Mouse (Mus musculus): ENCODE data around the gene Nadk2. TPM values are rescaled to one million over a fixed set of nuclear protein-coding genes. Genes with fewer than 3 reads are reported as not detected.

Gene Nadk2
- total and polyA plus RNA-seq, 2 experiments from 2014 or later = 28.9 to 33.7 TPM

GRCm38 (mm10) chr15:9093598-9094365, 22.7 kb downstream of the Nadk2 start:
- no peak for TF ChIP-seq CTCF (IDR thresholded peaks at IDR 0.05)
- Histone ChIP-seq H3K27ac (ENCODE audit: low read depth, low read length) (no peak overlapping the region), H3K9me3 (ENCODE audit: low read length) (no peaks in the 10 kb centered on the region), H3K4me3 (ENCODE audit: low read depth, low read length) (no peak overlapping the region), H3K27me3 (ENCODE audit: insufficient read depth, low read length) (no peaks in the 10 kb centered on the region), H3K9ac (replicated peaks; ENCODE audit: low read length, poor library complexity, severe bottlenecking) (no peak overlapping the region), H3K4me2 (ENCODE audit: low read depth, low read length, poor library complexity, severe bottlenecking) (no peak overlapping the region), H3K36me3 (ENCODE audit: insufficient read depth, low read length) (peaks cover 9% of the 10 kb centered on the region; the same call in 1 of the 2 replicates), H3K4me1 (ENCODE audit: insufficient read depth, low read length) (no peaks in the 10 kb centered on the region)
- no peak for ATAC-seq (ENCODE audit: low FRiP score)
- WGBS = 81% methylated on average over 11 of the region's 11 CpGs
- no peak for DNase-seq (ENCODE audit: low spot score)

GRCm38 (mm10) chr15:9094366-9094750, 23.3 kb downstream of the Nadk2 start:
- Histone ChIP-seq H3K27me3 (ENCODE audit: insufficient read depth, low read length) (no peaks in the 10 kb centered on the region), H3K4me1 (ENCODE audit: insufficient read depth, low read length) (no peaks in the 10 kb centered on the region), H3K27ac (ENCODE audit: low read depth, low read length) (no peak overlapping the region), H3K4me2 (ENCODE audit: low read depth, low read length, poor library complexity, severe bottlenecking) (no peak overlapping the region), H3K36me3 (ENCODE audit: insufficient read depth, low read length) (peaks cover 9% of the 10 kb centered on the region; the same call in 1 of the 2 replicates), H3K4me3 (ENCODE audit: low read depth, low read length) (no peak overlapping the region), H3K9me3 (ENCODE audit: low read length) (no peaks in the 10 kb centered on the region), H3K9ac (replicated peaks; ENCODE audit: low read length, poor library complexity, severe bottlenecking) (no peak overlapping the region)
- 32% methylated on average over 13 of the region's 13 CpGs for WGBS
- DNase-seq (ENCODE audit: low spot score) (peak; percentile 55), ATAC-seq (ENCODE audit: low FRiP score) (peak; percentile 70; the same call in 1 of the 2 replicates)
- no peak for TF ChIP-seq CTCF (IDR thresholded peaks at IDR 0.05)

GRCm38 (mm10) chr15:9096865-9097264, 25.8 kb downstream of the Nadk2 start:
- H3K4me3 ChIP-seq (ENCODE audit: low read depth, low read length) = no peak overlapping the region
- ATAC-seq (ENCODE audit: low FRiP score) = no peak
- no peaks in the 10 kb centered on the region for H3K4me1 ChIP-seq (ENCODE audit: insufficient read depth, low read length)
- no peak overlapping the region for H3K27ac ChIP-seq (ENCODE audit: low read depth, low read length)
- WGBS = 84% methylated on average over 4 of the region's 4 CpGs
- H3K4me2 ChIP-seq (ENCODE audit: low read depth, low read length, poor library complexity, severe bottlenecking) = no peak overlapping the region
- peaks cover 12% of the 10 kb centered on the region for H3K36me3 ChIP-seq (ENCODE audit: insufficient read depth, low read length)
- H3K9ac ChIP-seq (replicated peaks; ENCODE audit: low read length, poor library complexity, severe bottlenecking) = no peak overlapping the region
- no peak for TF ChIP-seq CTCF (IDR thresholded peaks at IDR 0.05)
- no peaks in the 10 kb centered on the region for H3K9me3 ChIP-seq (ENCODE audit: low read length)
- no peak for DNase-seq (ENCODE audit: low spot score)
- H3K27me3 ChIP-seq (ENCODE audit: insufficient read depth, low read length) = no peaks in the 10 kb centered on the region

- Histone ChIP-seq H3K4me1 (ENCODE audit: insufficient read depth, low read length) (no peaks in the 10 kb centered on the region), H3K27ac (ENCODE audit: low read depth, low read length) (peak overlapping the region; percentile 32; the same call in 1 of the 2 replicates), H3K9me3 (ENCODE audit: low read length) (no peaks in the 10 kb centered on the region), H3K36me3 (ENCODE audit: insufficient read depth, low read length) (peaks cover 19% of the 10 kb centered on the region), H3K4me2 (ENCODE audit: low read depth, low read length, poor library complexity, severe bottlenecking) (no peak overlapping the region), H3K4me3 (ENCODE audit: low read depth, low read length) (no peak overlapping the region), H3K9ac (replicated peaks; ENCODE audit: low read length, poor library complexity, severe bottlenecking) (no peak overlapping the region), H3K27me3 (ENCODE audit: insufficient read depth, low read length) (no peaks in the 10 kb centered on the region)
- TF ChIP-seq CTCF (IDR thresholded peaks at IDR 0.05) = no peak
- peak; percentile 53 for DNase-seq (ENCODE audit: low spot score)
- WGBS = 63% methylated on average over 10 of the region's 10 CpGs
- peak; percentile 86 for ATAC-seq (ENCODE audit: low FRiP score)
Measured at GRCm38 (mm10) chr15:9100446-9101077, 29.5 kb downstream of the Nadk2 start.

GRCm38 (mm10) chr15:9106303-9107074, 35.4 kb downstream of the Nadk2 start:
- Histone ChIP-seq H3K36me3 (ENCODE audit: insufficient read depth, low read length) (peaks cover 12% of the 10 kb centered on the region; the same call in 1 of the 2 replicates), H3K9ac (replicated peaks; ENCODE audit: low read length, poor library complexity, severe bottlenecking) (no peak overlapping the region), H3K4me1 (ENCODE audit: insufficient read depth, low read length) (no peaks in the 10 kb centered on the region), H3K9me3 (ENCODE audit: low read length) (no peaks in the 10 kb centered on the region), H3K27ac (ENCODE audit: low read depth, low read length) (no peak overlapping the region), H3K27me3 (ENCODE audit: insufficient read depth, low read length) (no peaks in the 10 kb centered on the region), H3K4me3 (ENCODE audit: low read depth, low read length) (no peak overlapping the region), H3K4me2 (ENCODE audit: low read depth, low read length, poor library complexity, severe bottlenecking) (no peak overlapping the region)
- WGBS = 88% methylated on average over 13 of the region's 13 CpGs
- no peak for TF ChIP-seq CTCF (IDR thresholded peaks at IDR 0.05)
- ATAC-seq (ENCODE audit: low FRiP score) (no peak), DNase-seq (ENCODE audit: low spot score) (no peak)
